Mouse (Mus musculus) lung, postnatal 14 days (tissue): ENCODE results near the gene 4930407I10Rik.

Experiments used
- DNase-seq: peaks from one replicate; pipeline ENCODE4 v3.0.0; 2021

4930407I10Rik gene

DNA sequence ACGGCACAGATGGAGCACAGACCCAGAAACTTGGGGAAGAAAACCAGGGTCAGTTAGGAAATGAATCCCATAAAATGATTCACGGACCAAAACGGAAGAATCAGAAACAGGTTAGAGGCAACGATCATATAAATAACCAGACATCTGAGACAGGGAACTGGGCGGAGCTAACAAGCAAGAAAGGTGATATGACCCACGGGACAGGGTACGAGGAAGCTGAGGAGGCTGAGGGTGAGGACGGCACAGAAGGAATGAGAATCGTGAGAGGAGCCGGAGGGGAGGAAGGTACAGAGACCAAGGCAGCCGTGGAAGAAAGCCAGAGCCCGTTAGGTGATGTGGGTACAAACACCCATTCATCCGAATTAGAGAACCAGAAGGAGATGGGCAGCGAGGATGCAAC, 5.0 kb downstream of the 4930407I10Rik start:
- DNase-seq = no peak

DNA sequence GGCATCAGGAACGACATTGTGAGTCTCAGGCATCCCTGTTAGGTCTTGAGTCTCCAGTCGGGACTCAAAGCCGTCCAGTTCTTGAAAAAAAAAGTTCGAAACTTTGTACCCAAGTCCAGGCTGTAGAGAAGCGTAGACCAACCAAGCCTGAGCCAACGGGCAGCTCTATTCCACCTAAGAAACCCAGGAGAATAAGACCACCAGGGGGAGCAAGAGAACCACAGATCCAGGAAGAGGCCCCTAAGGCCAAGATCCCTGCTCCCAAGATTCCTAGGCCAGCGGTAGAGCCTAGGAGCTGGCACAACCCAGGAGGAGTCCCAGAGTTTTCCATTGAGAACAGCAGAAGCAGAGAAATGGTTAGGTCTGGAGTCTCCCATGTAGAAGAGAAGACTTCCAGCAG, 6.6 kb downstream of the 4930407I10Rik start:
- DNase-seq = peak; percentile 85

DNA sequence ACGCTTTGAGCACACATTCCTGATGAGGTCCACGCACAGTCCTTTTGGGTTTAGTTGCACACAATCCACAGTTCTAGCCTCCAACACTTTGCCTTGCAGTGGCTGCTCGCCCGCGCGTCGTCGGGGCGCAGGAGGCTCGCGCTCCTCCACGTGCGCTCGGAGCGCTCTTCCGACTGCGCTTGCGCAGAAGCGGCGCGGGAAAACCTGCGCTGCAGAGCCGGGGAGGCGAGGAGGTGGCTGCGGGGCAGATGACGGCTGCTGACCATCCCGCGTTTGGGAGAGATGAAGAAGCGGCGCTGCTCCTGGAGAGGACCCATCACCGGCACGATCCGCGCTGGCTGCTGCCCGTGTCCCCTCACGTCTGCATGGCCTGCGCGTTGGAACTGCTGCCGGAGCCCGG, 10.9 kb downstream of the 4930407I10Rik start, which contains the start of gene Mei1:
Gene Mei1 (plus strand): TSS at position 99 of the 400 bp plus-strand sequence.
- no peak for DNase-seq

DNA sequence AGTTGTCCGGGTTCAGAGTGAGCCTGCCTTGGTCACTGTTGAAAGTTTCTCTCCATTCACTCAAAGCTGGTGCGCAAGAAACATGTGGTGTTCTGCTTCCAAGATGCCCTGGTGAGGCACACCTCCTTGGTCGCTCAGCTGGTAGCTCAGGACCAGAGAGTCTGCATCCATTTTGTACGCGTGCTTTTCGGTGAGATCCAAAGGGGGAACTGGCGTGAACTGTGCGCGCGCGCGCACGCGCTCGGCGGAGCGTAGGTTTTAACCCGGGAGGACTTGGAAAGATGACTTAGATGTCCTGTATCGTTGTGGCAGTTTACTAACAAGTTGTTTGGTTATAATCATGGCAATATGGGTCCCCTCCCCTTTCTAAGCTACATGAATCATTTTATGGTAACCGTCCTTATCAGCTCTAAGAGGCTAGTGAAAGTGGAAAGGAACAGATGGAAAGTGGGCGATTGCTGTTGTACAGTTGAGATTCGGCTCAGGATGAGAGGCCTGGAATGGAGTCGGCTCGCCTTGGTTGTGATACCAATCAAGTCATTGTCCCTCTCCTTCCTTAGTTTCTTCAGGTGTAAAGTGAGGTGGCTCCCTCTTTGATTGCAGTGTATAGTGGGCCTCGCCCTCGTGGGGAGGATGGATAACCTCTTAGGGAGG, 13.0 kb downstream of the 4930407I10Rik start:
- no peak for DNase-seq

DNA sequence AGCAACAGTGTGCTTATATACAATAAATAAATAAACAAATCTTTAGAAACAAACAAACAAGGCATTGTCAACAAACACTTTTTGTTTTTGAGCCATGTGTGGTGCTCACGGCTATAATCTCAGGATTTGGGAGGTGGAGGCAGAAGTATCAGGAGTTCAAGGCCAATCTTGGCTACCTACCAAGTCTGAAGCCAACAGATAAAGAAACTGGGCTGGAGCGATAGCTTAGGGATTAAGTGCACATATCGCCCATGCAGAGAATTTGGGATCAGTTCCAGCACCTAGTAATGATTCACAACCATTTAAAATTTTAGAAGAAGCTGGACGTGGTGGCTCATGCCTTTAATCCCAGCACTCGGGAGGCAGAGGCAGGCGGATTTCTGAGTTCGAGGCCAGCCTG, 14.5 kb downstream of the 4930407I10Rik start:
- no peak for DNase-seq

DNA sequence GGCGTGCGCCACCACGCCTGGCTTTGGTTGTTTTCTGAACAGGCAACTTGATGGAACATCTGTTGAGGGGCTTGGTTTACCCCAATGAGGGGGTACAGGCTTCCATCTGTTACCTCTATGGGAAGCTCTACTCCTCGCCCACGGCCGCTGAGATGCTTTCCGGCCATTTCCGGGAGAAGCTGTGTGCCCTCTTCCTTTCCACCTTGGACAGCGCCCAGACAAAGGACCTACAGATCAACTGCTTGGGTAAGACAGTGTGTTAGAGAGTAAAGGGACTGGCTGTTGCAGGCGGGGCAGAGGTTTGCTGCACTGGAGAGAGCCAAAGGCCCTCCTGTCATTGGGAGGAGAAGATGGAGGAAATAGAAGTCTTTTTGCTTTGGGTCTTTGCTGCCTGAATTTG, 20.9 kb downstream of the 4930407I10Rik start:
- no peak for DNase-seq

DNA sequence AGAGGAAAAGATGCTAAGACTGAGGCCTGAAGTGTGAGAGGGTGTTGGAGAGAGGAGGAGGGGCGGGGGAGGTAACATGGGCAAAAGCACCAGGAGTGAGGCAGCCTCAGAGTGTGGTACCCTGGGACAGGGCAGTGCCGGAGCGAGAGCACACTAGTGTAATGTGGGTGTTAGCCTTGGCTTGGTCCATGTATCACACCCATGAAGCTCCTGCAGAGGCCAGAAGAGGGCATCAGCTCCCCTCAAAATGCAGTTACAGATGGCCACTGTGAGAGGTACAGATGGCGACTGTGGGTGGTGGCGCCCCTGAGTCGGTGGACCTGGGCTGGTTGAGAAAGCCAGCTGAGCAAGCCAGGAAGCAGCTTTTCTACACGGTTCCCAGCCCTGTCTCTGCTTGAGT, 22.2 kb downstream of the 4930407I10Rik start:
- peak; percentile 2 for DNase-seq

DNA sequence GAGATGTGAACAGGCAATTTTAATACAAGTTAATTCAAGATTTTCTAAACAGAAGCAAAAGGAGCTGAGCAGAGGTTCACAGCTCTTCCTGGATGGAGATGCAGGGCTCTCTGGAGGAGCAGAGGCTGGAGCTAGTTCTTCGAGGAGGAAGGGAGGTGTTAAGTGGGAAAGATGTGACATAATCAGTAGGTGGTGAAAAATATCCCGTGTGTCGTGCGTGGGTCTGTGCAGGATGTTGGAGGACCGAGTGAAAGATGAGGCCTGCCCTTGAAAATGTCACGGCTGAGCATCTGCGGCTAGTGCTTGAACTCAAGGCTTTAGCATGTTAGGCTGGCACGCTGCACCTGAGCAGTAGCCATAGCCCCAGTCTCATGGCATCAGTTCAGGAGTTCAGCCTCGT, 26.7 kb downstream of the 4930407I10Rik start:
- DNase-seq = no peak

DNA sequence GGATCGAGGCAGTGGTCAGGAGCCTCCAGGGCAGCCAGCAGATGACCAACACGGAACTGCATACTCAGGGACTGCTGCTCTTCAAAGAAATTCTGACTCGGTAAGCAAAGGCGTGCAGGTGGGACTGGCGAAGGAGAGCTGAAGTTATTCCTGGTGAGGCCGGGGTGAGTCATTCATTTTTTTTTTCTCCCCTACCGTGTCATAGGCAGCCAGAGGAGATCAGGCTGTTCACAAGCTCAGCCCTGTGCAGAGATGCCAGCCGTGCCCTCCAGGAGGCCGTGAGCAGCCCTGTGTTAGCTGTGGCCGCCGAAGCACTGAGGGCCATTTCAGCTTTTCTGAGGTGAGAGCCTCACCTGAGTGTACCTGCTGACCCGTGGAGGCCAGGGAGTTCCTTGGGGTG, 27.2 kb downstream of the 4930407I10Rik start:
- no peak for DNase-seq

DNA sequence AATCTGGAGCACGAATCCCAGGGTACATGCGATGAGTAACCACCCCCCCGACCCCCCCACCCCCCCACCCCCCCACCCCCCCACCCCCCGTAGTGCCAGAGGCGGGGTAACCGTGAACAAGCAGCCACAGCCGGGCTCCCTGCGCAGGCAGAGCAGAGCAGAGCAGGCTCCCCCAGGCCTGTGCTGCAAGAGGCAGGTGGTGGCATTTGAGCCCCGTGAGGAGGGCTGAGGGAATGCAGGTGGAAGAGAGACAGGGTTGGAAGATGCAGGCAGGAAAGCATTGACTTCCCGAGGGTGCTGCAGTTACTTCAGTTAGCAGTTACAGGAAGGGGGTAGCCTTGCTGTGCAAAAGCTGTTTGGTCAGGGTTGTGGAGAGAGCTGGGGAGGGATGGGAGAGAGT, 28.3 kb downstream of the 4930407I10Rik start:
- DNase-seq = no peak

DNA sequence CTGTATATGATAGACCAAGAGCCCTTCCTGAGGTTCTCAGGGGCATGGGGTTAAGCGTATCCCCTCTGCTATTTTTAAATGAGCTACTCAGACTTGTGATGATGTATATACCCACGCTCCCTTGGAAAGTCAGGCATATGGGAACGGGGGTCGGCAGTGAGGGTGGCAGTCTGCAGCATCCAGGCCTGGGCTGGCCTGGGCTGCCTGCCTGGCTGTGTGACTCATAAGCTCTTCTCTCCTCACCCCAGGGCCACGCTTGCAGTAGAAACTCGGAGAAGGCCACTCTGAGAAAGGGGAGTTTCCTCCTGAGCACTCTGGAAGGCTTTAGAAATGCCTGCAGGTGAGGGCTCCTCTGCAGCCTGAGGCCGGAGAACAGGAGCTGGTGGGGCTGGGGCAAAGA, 32.1 kb downstream of the 4930407I10Rik start:
- no peak for DNase-seq

DNA sequence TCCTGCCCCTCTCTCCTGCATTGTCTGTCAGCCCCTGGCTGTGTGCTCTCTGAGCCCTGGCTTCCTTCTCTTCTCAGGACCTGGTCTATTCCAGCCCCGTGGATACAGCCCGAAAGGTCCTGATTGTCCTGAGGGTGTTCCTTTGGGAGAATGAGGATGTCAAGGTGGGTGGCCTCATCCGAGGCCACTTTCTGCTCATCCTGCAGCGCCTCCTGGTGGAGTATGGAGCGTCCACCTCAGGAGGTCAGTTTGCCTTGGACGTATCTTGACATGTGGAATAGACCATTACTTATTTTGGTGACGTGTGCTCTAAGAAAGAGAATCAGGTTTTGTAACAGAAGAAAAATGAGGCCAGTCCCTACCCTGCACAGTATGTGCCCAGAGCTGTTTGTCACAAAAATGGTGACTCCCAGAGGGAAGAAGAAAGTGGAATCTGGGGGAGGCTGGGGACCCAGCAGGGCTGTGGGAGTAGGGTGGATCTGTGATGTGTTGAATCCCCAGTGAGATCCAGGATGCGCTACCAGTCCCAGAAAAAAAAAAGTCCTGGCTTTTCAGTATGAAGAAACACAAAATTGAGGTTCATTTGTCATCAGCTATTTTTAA, 48.1 kb downstream of the 4930407I10Rik start:
- DNase-seq = peak; percentile 55
